Mouse (Mus musculus) frontal cortex, postnatal 25 days (tissue): Measurements from ENCODE around the gene Mef2d.
A peak's percentile ranks its signal among the peaks of the same experiment; 100 is the strongest.

Experiments
- DNase-seq, 2 experiments: peaks; one replicate each; pipeline ENCODE4 v3.0.0; 2022; ENCODE audit warnings: low spot score in 2 of 2

The Mef2d gene

GRCm38 (mm10) chr3:88137821-88138220, 4.4 kb upstream of the Mef2d start:
- no peak for DNase-seq

DNA sequence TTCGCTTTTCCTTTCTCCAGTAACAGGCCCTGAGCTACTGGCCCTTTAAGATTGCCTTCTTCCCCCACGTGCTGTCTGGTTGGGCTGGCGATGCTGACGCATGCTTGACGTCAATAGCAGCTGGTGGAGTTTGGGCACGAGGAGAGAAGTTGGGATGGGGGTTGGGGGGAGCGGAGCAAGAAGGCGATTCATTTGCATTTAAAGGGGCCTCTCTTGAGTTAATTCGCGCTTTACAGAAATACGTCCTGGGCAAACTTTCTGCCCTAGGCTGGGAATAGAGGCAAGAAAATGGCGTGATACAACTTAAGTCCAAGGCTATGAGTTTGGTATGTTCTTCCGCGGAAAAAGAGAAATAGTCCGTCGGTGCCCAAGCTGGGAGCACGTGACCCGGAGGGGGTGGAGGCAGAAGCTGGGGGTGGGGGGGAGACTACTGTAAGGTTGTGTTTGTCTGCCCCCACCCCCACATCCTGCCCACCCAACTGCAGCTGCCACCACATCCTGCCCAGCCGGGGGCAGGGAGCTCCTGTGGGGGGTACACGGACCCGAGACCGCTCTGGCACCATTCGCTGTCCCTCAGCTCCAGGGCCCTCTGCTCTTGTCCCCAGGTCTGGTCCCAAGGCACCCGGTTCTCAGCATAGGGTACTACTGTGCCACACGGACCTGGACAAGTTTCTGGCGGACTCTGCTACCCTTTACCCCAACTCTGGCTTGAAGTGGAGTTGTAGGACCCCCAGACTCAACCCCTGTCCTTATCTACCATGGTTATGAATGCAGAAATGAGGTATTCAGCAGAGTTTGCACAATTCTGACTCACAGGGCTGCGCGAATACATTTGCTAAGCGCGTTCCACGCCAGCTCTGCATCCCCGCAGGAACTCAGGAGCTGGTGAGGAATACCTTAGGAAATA, 3.6 kb upstream of the Mef2d start:
- DNase-seq, result peak; percentile 82 to 92

DNA sequence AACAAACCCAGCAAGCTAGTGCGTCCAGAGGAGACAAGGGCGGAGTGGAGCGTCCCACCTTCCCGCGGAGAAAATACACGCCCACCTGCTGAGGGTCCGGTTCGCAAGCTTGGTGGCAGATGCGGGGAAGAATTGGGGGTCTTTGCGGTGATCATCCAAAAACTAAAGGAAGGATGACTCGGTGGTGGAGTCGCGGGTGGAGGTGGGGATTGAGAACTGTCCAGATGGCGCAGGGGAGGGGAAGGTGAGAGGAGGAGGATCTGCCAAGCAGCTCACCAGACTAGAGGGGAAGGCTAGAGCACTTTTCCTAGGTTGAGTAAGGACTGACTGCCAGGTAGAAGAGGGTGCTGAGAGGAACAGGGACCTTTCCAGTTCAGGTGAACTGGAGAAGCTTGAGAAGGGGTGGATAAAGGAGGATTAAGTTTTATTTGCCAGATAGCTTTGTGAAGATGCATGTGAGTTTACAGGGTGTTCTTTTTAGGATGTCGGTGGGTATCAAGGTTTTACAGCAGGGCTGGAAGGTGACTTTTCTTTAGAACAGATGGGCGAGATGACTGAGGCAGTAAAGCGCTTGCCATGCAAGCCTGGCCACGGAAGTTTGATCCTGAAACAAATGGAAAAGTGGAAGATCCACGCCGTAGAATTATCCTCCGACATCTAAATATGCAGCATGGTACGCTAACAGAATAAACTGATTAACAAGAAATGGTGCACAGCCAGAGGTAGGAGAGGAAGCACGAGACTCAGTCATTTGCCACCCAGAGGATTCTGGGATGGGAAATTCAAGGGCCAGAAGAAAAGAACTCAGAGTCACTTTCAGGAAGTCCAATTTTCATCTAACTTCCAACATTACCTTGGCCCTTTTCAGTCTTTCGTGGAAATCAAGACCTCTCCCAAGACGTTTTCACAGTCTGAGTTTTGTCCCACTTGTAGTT, 2.7 kb upstream of the Mef2d start:
- DNase-seq, result no peak

DNA sequence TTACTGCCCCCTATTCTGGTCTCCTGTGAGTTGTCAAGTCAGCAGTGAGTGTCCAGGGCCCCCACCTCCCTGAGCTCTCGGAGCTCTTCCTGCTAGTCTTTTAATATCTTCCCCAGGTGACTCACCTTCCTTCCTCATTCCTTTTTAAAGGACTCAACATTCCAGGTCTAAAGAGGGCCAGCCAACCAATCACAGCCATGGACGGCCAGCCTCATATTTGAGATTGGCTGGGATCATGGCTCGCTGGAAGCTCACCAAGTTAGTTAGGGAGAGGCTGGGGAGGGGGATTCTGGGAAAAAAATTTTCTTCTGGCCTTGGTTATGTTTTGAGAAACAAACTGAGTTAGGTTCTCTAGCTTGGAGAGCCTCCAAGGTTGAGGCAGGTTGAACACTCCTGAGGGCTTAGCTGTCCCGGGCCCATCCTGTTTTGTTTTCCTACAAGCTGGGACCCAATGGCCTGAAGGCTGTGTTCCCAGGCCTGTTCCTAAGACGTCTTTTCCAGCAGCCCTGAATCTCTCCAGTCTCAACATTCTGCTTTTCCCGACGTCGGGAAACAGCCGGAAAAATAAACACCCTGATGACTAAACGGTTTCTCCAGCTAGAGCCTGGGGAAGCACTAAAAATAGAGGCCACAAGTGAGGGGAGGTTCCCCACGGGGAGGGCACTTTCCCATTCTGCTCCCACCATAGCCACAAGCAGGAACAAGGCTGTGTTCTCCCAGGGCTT, 1.8 kb upstream of the Mef2d start:
- no peak for DNase-seq

DNA sequence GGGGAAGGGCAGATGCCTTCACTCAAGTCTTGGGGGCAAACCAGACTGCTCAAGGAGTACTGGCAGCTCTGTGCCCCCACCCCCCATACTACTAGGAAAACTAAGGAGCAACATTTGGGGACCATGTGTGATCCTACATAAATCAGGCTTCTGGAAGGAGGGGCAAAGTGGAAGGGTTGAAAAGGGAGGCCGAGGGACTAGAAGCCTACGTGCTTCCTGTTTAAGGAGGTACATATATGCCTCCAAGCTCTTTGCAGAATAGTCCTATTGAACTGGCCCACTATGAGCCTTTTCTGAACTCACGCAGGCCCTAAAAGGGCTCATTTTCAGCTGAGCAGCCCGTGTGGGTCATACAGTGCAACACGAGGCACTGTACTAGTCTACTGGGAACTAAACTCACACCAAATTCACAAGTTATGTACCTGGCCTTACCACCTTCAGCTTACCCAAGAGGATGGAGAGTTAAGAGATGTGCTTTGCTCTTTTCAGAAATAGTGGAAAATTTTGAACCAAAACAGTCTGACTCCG, 1.2 kb upstream of the Mef2d start:
- DNase-seq, result no peak

- DNase-seq, result no peak
These were observed 759 bp upstream of the Mef2d start for GRCm38 (mm10) chr3:88141439-88141786.

DNA sequence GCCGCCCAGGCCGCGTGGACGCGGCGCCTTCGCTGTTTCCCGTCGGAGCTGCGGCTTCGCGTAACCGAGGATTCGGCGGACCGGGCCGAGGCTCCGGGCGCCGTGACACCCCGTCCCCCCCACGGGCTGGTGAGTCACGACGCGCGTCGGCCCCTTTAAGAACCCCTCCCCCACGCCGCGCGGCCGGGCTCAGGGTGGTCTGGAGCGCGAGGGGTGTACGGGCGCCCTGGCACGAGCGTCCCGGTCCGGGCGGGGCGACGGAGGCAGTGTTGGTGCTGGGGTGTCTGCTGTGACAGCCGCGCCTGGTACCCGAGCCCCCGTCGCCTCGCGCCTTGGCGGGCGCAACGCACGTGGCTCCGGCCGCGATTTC, 359 bp downstream of the Mef2d start:
- DNase-seq, result no peak

DNA sequence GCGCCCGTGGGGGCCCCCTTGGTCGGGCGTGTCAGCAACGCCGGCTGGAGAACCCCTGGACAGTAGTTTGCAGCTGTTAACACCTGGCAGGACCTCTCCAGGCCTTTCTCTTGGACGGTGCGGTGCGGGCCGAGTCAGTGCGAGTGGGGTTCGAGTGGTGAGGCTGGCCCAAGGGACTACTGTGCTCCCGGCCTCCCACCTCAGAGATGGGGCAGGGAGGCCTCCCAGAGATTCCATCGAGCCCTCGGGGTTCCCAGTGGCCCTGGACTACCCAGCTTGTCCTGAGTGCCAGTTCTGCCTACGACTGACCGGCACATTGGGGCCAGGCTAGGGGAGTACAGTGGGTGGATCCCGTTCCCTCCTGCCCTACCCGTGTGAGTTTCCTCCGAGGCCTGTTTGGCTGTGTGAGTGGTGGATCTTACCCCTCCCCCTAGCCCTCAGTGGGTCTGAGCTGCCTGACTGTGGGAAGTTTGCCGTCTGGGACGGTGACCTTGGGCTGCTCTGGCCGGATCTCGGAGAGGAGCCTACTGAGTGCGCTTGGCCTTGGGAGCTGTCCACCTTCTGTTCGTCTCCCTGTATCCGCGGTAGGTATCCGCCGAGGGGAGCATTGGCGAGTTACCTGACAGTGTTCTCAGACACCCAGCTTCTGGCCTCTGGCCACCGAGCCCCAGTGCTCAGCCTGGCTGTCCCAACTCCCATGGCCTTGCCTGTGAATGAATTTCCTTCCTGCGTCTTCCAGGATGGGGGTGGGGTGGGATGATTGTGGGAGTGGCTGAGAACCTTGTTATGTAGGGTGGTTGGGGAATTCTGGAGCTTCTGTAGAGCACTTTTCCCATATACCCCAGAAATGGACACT, 972 bp downstream of the Mef2d start:
- DNase-seq, result peak in 1 of 2 experiments; percentile 59

- peak in 1 of 2 experiments; percentile 36 for DNase-seq
These were observed 1.9 kb downstream of the Mef2d start for GRCm38 (mm10) chr3:88143961-88144486.

DNA sequence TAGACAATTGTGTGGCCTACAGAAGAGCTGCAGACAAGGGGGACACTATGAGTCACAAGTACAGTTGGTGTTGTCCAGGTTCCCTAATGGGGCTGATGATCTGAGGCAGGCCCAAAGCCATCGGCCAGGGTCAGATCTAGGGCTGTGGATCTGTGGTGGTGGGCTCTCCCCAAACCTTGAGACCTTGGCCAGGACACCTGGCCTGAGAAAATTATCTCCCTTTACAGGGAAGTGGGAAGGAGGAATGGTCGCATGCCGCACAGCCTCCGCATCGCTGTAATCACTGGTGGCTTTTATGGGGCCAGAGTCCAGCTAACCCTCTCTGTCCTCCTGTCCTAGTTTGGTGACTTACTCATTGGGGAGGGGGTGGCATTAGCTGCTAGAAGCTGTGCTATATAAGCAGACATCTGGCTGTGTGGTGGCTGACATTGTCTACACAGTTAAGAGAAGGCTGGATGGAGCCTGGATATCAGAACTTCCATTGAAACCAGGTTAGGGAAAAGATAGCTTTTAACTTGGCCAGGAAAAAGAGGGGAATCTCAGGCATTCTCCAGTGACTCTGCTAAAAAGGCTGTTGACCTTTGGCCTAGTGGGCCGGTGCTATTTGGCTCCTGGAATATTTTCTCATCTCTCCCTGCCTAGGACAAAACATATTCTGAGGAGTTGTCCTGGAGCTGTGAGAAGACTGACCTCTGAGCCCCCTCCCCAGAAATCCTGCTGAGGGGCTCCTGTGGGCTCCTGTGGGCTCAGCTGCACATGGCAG, 2.7 kb downstream of the Mef2d start:
- peak in 1 of 2 experiments; percentile 4 for DNase-seq

DNA sequence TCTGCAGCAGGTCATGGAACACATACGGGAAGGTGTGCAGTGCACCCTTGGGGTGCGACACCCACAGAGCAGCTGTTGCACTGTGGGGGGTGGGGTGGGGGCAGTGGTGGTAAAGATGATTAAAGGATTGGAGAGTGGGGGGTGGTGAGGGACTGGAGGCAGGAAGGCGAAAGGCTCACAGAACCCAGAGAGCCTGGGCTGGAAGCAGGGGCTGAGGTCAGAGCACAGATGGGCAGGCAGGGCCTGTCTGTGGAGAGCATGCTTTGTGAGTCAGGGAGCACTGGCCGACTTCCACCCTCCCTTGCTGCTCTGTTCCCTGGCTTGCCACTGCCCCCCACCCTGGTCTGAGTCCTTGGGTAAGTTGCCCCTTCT, 3.2 kb downstream of the Mef2d start:
- no peak for DNase-seq

- DNase-seq, result no peak
These were observed 3.8 kb downstream of the Mef2d start for GRCm38 (mm10) chr3:88145952-88146351.

GRCm38 (mm10) chr3:88146376-88147112, 4.4 kb downstream of the Mef2d start:
- DNase-seq, result no peak

DNA sequence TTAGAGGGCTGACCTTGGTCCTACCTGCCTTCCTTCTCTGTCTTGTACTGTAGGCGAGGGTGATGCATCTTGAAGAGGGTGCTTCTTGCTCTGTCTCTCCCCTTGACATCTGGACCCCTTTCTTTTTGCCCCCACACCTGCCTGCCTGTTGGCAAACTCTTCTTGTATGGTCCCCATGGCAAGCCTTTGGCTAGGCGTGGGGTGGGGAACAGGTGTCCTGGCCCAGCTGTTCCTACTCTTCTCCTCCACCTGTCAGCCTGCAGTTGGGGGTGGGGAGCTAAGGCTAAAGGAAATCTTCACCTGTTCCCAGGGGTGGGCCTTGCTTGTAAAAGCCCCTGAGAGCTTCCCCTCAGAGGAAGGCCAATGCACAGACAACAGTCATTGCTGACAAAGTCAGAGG, 5.3 kb downstream of the Mef2d start:
- no peak for DNase-seq

DNA sequence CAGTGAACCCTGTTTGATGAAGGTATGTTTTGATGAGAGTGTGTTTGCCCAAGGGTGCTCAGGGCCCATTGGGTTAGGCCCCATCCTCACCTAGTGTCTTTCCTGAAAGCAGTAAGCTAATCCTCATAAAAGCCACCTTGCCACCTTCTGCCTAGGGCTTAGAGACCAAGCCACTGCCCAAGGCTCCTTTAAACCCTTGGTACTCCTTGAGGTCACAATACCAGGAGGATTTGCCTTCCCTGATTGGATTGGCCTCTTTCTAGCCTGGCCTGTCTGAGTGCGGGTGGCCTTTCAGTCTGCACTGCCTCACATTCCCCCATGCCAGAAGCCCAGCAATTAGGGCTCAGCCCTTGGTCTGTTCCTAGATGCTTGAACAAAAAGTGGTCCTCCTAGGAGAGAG, 5.7 kb downstream of the Mef2d start:
- DNase-seq, result no peak

DNA sequence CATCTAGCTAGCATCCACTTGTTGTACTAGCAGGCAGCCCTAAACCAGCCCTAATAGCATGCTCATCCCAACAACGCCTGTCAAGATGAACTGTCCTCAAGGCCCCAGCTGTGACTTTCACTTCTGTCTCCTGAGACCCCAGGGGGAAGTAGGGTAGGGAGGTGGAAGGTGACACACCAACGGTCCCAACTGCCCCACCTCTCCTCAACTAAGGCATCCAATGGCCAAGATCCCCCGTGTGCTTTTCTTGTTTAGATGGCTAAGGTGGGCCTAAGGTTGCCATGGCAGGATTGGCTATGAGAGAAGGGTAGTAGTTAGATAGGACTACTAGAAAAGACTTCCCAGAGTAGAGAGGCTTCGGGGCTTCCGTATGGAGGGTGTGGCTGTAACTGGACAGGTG, 6.2 kb downstream of the Mef2d start:
- no peak for DNase-seq

DNA sequence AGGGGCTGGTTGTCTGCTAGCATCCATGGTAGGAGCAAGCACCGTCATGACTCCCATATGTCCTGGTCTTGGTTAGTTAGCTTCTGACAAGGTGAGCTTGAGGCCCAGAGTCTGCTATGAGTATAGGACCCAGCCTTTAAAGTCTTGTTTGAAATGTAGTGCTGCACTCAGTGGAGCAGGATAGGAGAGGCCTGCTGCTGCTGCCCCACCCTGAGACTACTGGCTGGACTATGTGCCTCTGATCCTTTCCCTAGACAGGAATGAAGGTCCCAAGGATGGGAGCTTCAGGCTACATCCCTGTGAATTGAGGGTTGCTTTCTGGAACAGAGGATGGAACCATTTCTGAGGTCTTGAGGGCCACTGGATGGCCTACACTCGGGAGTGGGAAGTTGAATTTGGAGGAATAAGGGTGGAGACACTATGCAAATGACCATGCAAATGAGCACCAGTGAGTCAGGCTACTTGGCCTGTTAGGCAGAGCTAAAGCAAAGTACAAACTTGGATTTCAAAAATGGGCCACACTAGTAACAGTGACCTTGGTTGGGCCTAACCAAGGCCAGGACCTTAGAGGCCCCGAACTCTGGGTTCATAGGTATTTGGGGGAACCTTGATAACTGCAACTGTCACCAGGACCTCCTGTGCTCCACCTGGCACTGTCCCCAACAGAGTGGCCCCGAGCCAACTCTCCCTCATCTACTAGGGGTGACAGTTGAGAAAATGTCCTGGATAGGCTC, 6.8 kb downstream of the Mef2d start:
- no peak for DNase-seq

- no peak for DNase-seq
These were observed 7.4 kb downstream of the Mef2d start for GRCm38 (mm10) chr3:88149510-88149974.
